Mouse (Mus musculus) ES-E14 (cell line): ENCODE measurements around the gene Hist1h1d. TPM values are rescaled to one million over a fixed set of nuclear protein-coding genes. Genes with fewer than 3 reads are reported as not detected.
A peak's percentile ranks its signal among the peaks of the same experiment; 100 is the strongest.
"Not testable (repeated sequence)": the region's sequence is repeated elsewhere in the genome, so short reads cannot be mapped to it uniquely, and the experiment has no call there.

Experiments
- DNase-seq: peaks from one replicate; pipeline ENCODE4 v3.0.0-alpha.2; 2013; ENCODE audit warnings: low read depth, low spot score
- H3K27ac ChIP-seq: 2 replicates; pipeline ENCODE4 v1.5.1; 2012; ENCODE audit warnings: low read depth, mild to moderate bottlenecking, low read length, moderate library complexity, mixed read lengths; ENCODE audit not compliant: poor library complexity, insufficient read depth, severe bottlenecking
- H3K36me3 ChIP-seq: 2 replicates; pipeline ENCODE4 v1.6.1; 2012; ENCODE audit warnings: mild to moderate bottlenecking, low read length, moderate library complexity, mixed read lengths; ENCODE audit not compliant: control insufficient read depth, poor library complexity, insufficient read depth, severe bottlenecking
- H3K4me1 ChIP-seq, 2 experiments: fragments of 150-350 bp in 1 of 2; sonication (generic) in 1 of 2; 2 replicates each; pipeline ENCODE4 v1.6.1; 2012; ENCODE audit warnings: low read length in 2 of 2, mild to moderate bottlenecking in 1 of 2, mixed read lengths in 1 of 2; ENCODE audit not compliant: control insufficient read depth in 2 of 2, insufficient read depth in 2 of 2, poor library complexity in 1 of 2
- H3K4me3 ChIP-seq, 2 experiments: fragments of 150-350 bp in 1 of 2; sonication (generic) in 1 of 2; 2 replicates each; pipeline ENCODE4 v1.5.1; 2012; ENCODE audit warnings: low read length in 2 of 2, low read depth in 1 of 2, mild to moderate bottlenecking in 1 of 2, mixed read lengths in 1 of 2; ENCODE audit not compliant: insufficient read depth in 1 of 2, poor library complexity in 1 of 2, severe bottlenecking in 1 of 2
- H3K9ac ChIP-seq: 2 replicates; pipeline ENCODE4 v1.6.1; 2012; ENCODE audit warnings: low read depth, mild to moderate bottlenecking, low read length, mixed read lengths; ENCODE audit not compliant: poor library complexity, insufficient read depth, severe bottlenecking
- H3K9me3 ChIP-seq: fragments of 150-350 bp; sonication (generic); 2 replicates; pipeline ENCODE4 v1.6.1; 2012; ENCODE audit warnings: low read depth, mild to moderate bottlenecking, low read length; ENCODE audit not compliant: control insufficient read depth, insufficient read depth
- CHD2 ChIP-seq: IDR thresholded peaks from 2 replicates; pipeline ENCODE4 v1.6.1; 2014; ENCODE audit warnings: mild to moderate bottlenecking, low read depth, low read length, inconsistent platforms
- HCFC1 ChIP-seq: IDR thresholded peaks from 2 replicates; pipeline ENCODE4 v1.6.1; 2012; ENCODE audit warnings: low read length, inconsistent platforms, borderline replicate concordance; ENCODE audit not compliant: insufficient read depth
- MAFK ChIP-seq: IDR thresholded peaks from 2 replicates; pipeline ENCODE4 v1.6.1; 2014; ENCODE audit warnings: mild to moderate bottlenecking, low read depth, low read length, inconsistent platforms; ENCODE audit not compliant: insufficient read depth
- ZC3H11A ChIP-seq: IDR thresholded peaks from 2 replicates; pipeline ENCODE4 v1.6.1; 2012; ENCODE audit warnings: low read depth, mild to moderate bottlenecking, inconsistent platforms, low read length, borderline replicate concordance
- ZNF384 ChIP-seq: IDR thresholded peaks from 2 replicates; pipeline ENCODE4 v1.6.1; 2012; ENCODE audit warnings: low read depth, low read length, inconsistent platforms
- in situ Hi-C, 2 experiments: fragments of 600-800 bp; cut with MboI; formaldehyde crosslinking; loops; one replicate each; pipeline ENCODE4 v1.15.1; 2025; ENCODE audit warnings: low sequenced_read_pairs in 2 of 2, inconsistent platforms in 1 of 2; ENCODE audit not compliant: unreplicated experiment in 2 of 2
- total RNA-seq: library from RNA; depleted of rRNA; stranded (reverse); fragments of 300-350 nt; gene quantifications from 2 replicates; pipeline ENCODE4 v1.2.3, GENCODE M21; 2012

The Hist1h1d gene
- total RNA-seq, 1 experiment, result 97.6 TPM

DNA sequence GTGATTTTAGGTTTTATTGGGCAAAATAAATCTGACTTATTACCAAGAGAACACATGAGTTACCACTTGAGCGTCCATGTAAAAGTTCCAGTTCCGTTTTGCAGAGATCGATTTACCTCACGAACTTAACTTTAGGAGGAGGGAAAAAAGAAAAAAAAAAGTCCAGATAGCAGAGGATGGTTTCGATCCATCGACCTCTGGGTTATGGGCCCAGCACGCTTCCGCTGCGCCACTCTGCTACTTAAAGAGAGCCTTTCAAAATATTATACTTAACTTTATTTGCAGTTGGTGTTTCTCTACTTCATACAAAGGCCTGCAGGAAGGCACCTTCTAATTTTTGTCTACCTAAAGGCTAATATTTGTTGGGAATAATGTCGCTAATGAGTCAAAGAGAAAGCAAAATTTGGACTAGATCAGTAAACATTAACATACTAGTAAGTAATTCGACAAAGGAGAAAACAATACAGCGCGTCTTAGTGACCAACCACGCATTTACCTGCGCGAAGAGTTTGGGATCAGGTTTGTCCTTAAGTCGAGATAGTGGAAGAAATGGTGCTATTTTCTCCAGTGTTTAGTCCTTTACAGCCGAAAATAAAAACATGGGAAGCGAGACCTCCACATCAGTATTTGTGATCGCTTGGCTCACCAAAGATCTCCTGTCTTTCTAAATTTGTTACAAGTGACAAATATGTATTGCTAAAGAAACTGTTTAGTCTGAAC lies 22.7 kb upstream of the Hist1h1d start:
- Histone ChIP-seq H3K4me1 (peaks cover 0 to 2% of the 10 kb centered on the region in 2 experiments; a peak in 1 of 4 replicates), H3K9ac (peak overlapping the region; percentile 78), H3K27ac (peak overlapping the region; percentile 85; the same call in 1 of the 2 replicates), H3K9me3 (no peaks in the 10 kb centered on the region), H3K36me3 (no peaks in the 10 kb centered on the region), H3K4me3 (peak overlapping the region; percentile 61 to 83)
- in situ Hi-C loops, result loop anchor here in 1 of 2 experiments (25.0 kb wide), 1 partner anchor 1493 kb away; the partner anchor contains the start of genes Hist1h2ag, Hist1h2ah, Hist1h2bj and Hist1h2bk
- DNase-seq, result no peak
- peak; percentile 80 for TF ChIP-seq ZNF384
- no peak for TF ChIP-seq ZC3H11A
- peak; percentile 92 for TF ChIP-seq MAFK

GRCm38 (mm10) chr13:23530901-23531875 lies 21.9 kb upstream of the Hist1h1d start, which contains the start of gene Hist1h4h:
Gene Hist1h4h, plus strand, starts transcription at chr13:23531050.
- TF ChIP-seq ZNF384 (no peak), MAFK (no peak), CHD2 (no peak), ZC3H11A (no peak)
- Histone ChIP-seq H3K9ac (peak within 1 kb of the TSS; percentile 78), H3K4me3 (peak within 1 kb of the TSS; percentile 67 to 83), H3K36me3 (no peaks in the 10 kb centered on the region), H3K9me3 (no peaks in the 10 kb centered on the region), H3K27ac (peak within 1 kb of the TSS; percentile 93), H3K4me1 (peaks cover 0 to 2% of the 10 kb centered on the region in 2 experiments; a peak in 1 of 4 replicates)
- in situ Hi-C loops, result loop anchor here in 1 of 2 experiments (25.0 kb wide), 1 partner anchor 1494 kb away; the partner anchor contains the start of genes Hist1h2ag, Hist1h2ah, Hist1h2bj and Hist1h2bk
- peak; percentile 96 for DNase-seq

DNA sequence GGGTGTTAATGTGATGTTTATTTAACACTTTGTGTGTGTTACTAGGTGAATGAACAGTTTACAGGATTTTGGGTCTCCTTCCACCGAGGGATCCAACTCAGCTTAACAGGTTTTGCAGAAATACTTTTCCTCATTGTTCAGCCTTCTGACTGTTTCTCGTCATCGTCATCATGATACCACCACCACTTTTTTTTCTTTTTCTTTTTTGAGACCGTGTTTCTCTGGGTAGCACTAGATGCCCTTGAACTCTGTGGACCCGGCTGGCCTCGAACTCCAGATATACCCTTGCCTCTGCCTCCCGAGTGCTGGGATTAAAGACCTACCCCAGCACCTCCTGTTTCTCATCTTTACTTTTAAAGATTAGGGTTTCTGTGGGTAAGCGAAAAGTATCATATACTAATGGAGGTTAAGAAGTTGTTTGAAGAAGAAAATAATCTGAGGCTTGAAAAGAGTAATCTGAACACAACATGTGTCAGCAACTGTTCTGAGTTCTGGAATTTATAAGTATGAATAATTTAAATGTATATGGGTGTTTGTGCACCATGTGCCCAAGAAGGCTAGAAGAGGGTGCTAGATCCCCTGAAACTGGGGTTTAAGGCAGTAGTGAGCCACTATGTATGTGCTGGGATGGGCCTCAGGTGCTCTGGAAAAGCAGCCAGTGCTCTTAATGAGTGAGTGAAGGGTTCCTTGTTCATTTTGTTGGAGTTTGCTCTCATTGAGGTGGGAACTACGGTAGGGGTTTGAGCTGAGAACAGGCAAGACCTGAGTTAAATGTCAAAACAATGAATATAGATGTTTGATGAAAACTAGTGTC lies 20.6 kb upstream of the Hist1h1d start:
- H3K27ac ChIP-seq, result peak overlapping the region; percentile 93; the same call in 1 of the 2 replicates
- no peak for TF ChIP-seq ZNF384
- TF ChIP-seq MAFK, result no peak
- no peak for TF ChIP-seq ZC3H11A
- no peak for TF ChIP-seq CHD2
- TF ChIP-seq HCFC1, result no peak
- peak overlapping the region; percentile 82; the same call in 1 of the 2 replicates for H3K9ac ChIP-seq
- peaks cover 0 to 2% of the 10 kb centered on the region in 2 experiments; a peak in 1 of 4 replicates for H3K4me1 ChIP-seq
- no peaks in the 10 kb centered on the region for H3K36me3 ChIP-seq
- H3K4me3 ChIP-seq, result peak overlapping the region; percentile 43 to 83
- in situ Hi-C loops, result loop anchor here in 1 of 2 experiments (25.0 kb wide), 1 partner anchor 1495 kb away; the partner anchor contains the start of genes Hist1h2ag, Hist1h2ah, Hist1h2bj and Hist1h2bk
- H3K9me3 ChIP-seq, result no peaks in the 10 kb centered on the region
- no peak for DNase-seq

- H3K4me1 ChIP-seq, H3K9me3 ChIP-seq, DNase-seq, H3K36me3 ChIP-seq: not testable (repeated sequence)
- Histone ChIP-seq H3K27ac (peak within 1 kb of the TSS; percentile 93), H3K4me3 (peak within 1 kb of the TSS; percentile 72 to 83), H3K9ac (peak within 1 kb of the TSS; percentile 85)
- in situ Hi-C loops, result loop anchor here in 1 of 2 experiments (25.0 kb wide), 1 partner anchor 1496 kb away; the partner anchor contains the start of genes Hist1h2ag, Hist1h2ah, Hist1h2bj and Hist1h2bk
Observed at GRCm38 (mm10) chr13:23533560-23534367, 19.3 kb upstream of the Hist1h1d start, which contains the start of gene Hist1h2af. Gene Hist1h2af, plus strand, starts transcription at chr13:23533906.
